16 mouse cellular contexts compared by ENCODE assay signal in the genomic region with DNA sequence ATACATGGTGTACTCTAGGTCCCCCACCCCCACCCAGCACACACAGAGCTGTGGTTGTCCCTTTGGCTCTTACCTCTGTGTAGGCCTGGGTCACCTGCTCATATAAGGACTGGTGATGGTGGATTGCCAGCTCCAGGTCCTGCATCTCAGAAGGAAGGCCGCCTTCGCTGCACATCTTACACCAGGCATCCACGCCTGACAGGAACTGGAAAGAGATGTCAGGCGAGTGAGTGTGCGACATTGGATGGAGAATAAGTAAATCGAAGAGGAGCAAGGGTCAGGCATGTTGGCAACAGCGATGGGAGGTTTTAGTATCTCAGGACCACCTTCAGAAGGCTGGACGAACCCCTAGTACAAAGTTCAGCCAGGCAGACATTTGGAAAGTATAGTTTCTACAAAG.
"Had no signal": no experiment of that assay in that cellular context is flagged by ENCODE, and none has a peak within 500 bp of the region (broad histone marks: within the 10 kb centered on the region; RNA-seq: fewer than 3 reads in every experiment).

No protein-coding gene starts in this region.

- H3K4me2 ChIP-seq: neural tube, embryonic 13.5 days; neural tube, embryonic 15.5 days; stomach, embryonic 15.5 days had no signal

- H3K9ac ChIP-seq: neural tube, embryonic 13.5 days; neural tube, embryonic 15.5 days; stomach, embryonic 15.5 days had no signal

- H3K4me1 ChIP-seq: stomach, embryonic 15.5 days had no signal

- DNase-seq: retina, postnatal 1 day; right cerebral cortex, adult 18-20 months; right cerebral cortex, postnatal 14 days; right cerebral cortex, postnatal 25 days; right cerebral cortex, postnatal 4 days; spleen, adult 18-20 months; thymus, adult 18-20 months; thymus, adult 2 months; thymus, postnatal 14 days; thymus, postnatal 25 days; thymus, postnatal 36 days; thymus, postnatal 4 days had no signal

- H3K4me3 ChIP-seq: neural tube, embryonic 13.5 days; neural tube, embryonic 15.5 days; stomach, embryonic 15.5 days had no signal

- H3K27me3 ChIP-seq: stomach, embryonic 15.5 days had no signal

- H3K27ac ChIP-seq: neural tube, embryonic 13.5 days; neural tube, embryonic 15.5 days; stomach, embryonic 15.5 days; stomach, postnatal 0 days had no signal

- H3K9me3 ChIP-seq: neural tube, embryonic 13.5 days; neural tube, embryonic 15.5 days; stomach, embryonic 15.5 days had no signal
